Mouse (Mus musculus) stomach, adult 2 months (tissue): Measurements from ENCODE around the gene Rin3. TPM values are rescaled to one million over a fixed set of nuclear protein-coding genes. Genes with fewer than 3 reads are reported as not detected.

ENCODE experiments used
- polyA plus RNA-seq: library from polyadenylated mRNA; depleted of rRNA; stranded (reverse); fragments of >200 nt; gene quantifications from 2 replicates; pipeline ENCODE4 v1.2.3, GENCODE M21; 2012; rRNA removed

The Rin3 gene
- polyA plus RNA-seq: 2.9 and 5.5 TPM in 2 replicates

DNA sequence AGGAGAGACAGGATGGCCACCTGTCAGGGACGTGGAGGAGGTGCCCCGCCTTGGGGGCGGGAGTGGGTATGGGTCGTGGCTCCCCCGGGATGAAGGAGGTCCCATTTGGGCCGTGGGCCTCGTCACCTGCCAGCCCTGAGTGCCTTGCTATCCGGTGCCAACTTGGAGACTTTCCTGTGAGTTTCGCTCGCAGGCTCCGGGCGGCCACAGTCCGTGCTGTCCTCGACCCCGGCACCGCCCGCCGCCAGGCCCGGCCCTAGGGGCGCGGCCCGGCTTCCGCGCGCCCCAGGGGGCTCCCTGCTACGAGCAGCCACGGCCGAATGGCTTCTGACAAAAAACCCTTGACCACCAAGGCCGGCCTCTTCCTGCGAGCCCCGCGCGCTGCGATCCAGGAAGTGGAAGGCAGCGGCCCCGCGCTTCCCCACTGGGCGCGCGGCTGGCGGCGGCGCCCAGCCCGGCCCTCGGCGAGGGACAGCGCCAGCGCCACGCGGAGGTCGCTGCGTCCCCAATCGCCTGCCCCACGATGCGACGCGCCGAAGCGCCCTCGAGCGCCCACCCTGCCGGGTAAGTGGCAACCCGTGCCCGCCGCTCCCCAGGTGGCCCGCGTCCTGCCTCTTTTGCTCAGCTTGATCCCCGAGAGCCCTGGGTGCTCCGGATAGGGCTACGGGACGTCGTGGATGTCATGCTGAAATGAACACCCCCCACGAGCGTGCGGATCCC, at the start of gene Rin3:
TSS of gene Rin3 (plus strand) at position 286 of the 720 bp plus-strand sequence.

DNA sequence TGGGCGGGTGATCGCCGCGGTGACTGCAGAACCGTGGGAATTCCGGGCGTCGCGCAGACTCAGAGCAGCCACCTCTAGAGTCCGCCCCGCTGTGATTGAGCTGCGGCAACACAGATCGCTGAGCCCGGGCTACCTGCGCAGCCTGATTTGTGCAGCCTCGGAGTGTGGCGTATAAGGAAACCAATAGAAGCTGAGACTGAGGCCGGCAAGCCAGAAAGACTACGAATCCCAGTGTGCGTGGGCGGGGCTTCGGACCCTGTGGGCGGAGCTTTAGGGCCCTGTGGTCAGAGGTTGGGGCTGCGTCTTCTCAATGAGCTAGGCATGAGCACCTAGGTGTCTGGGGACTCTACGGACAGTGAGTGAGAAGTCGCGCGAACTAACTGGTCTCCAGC, 156.8 kb downstream of the Rin3 start, which contains the start of gene Lgmn:
TSS of gene Lgmn (minus strand) at position 182 of the 392 bp plus-strand sequence.

Other genes with a start within 250 kb of the Rin3 start
- 0.03 TPM in 1 of 2 replicates, not detected in the other for gene Slc24a4, start 154.3 kb upstream of the Rin3 start, polyA plus RNA-seq
- 25.7 and 29.4 TPM in 2 replicates for gene Lgmn, start 156.8 kb downstream of the Rin3 start, polyA plus RNA-seq
- gene Golga5, start 186.1 kb downstream of the Rin3 start, polyA plus RNA-seq: 2.8 and 3.4 TPM in 2 replicates